Mouse (Mus musculus) embryonic facial prominence, embryonic 11.5 days (tissue): ENCODE data around the gene Sla2. TPM values are rescaled to one million over a fixed set of nuclear protein-coding genes. Genes with fewer than 3 reads are reported as not detected.

ENCODE experiments used
- ATAC-seq: fragments of 200-750 bp; cut with Nextera tagmentation; replicated peaks from 2 replicates; pipeline ENCODE4 v1.8.0; 2017; ENCODE audit warnings: low read depth; ENCODE audit not compliant: insufficient number of reproducible peaks, low FRiP score, low TSS enrichment
- DNase-seq: peaks from one replicate; pipeline ENCODE4 v3.0.0-alpha.2; 2015; ENCODE audit warnings: low spot score
- H3K27ac ChIP-seq: fragments of 300-500 bp; sonication (generic); replicated peaks from 2 replicates; pipeline ENCODE4 v1.5.1; 2014; ENCODE audit warnings: mild to moderate bottlenecking, low read depth, low read length, control low read depth
- H3K27me3 ChIP-seq: fragments of 300-500 bp; sonication (generic); 2 replicates; pipeline ENCODE4 v1.6.1; 2014; ENCODE audit warnings: mild to moderate bottlenecking, low read length, moderate library complexity, mixed read lengths; ENCODE audit not compliant: control insufficient read depth, insufficient read depth
- H3K36me3 ChIP-seq: fragments of 300-500 bp; sonication (generic); replicated peaks from 2 replicates; pipeline ENCODE4 v1.6.1; 2014; ENCODE audit warnings: low read depth, mild to moderate bottlenecking, low read length, moderate library complexity, mixed read lengths; ENCODE audit not compliant: control insufficient read depth, insufficient read depth
- H3K4me1 ChIP-seq: fragments of 300-500 bp; sonication (generic); 2 replicates; pipeline ENCODE4 v1.6.1; 2014; ENCODE audit warnings: low read length, mixed read lengths; ENCODE audit not compliant: control insufficient read depth, insufficient read depth
- H3K4me2 ChIP-seq: fragments of 300-500 bp; sonication (generic); 2 replicates; pipeline ENCODE4 v1.6.1; 2014; ENCODE audit warnings: low read depth, mild to moderate bottlenecking, control low read depth, low read length, moderate library complexity
- H3K4me3 ChIP-seq: fragments of 300-500 bp; sonication (generic); 2 replicates; pipeline ENCODE4 v1.5.1; 2014; ENCODE audit warnings: low read depth, low read length, control low read depth
- H3K9ac ChIP-seq: fragments of 300-500 bp; sonication (generic); replicated peaks from 2 replicates; pipeline ENCODE4 v1.6.1; 2014; ENCODE audit warnings: mild to moderate bottlenecking, control low read depth, low read length
- H3K9me3 ChIP-seq: fragments of 300-500 bp; sonication (generic); replicated peaks from 2 replicates; pipeline ENCODE4 v1.6.1; 2016; ENCODE audit warnings: mild to moderate bottlenecking, low read length, inconsistent platforms, mixed read lengths; ENCODE audit not compliant: control insufficient read depth
- WGBS: fragments of 180-500 bp; shearing (Covaris S2); extraction: QIAGEN DNeasy Blood & Tissue Kit; methylation state at CpG from one replicate; pipeline ENCODE4 v1.1.7; 2014; 5-methylcytosine and 5-hydroxymethylcytosine counted together
- polyA plus RNA-seq: library from polyadenylated mRNA; unstranded; fragments of >200 nt; fragmentation: Nextera tagmentation; extraction: Ambion mirVana; gene quantifications from 2 replicates; pipeline ENCODE4 v1.2.1, GENCODE M21; 2014

Gene Sla2
- polyA plus RNA-seq, 1 experiment from 2014 or later: 0.48 TPM

GRCm38 (mm10) chr2:156874047-156874759 lies 12.8 kb downstream of the Sla2 start:
- DNase-seq: no peak
- H3K9ac ChIP-seq: no peak overlapping the region
- H3K4me3 ChIP-seq: no peak overlapping the region
- peaks cover 5% of the 10 kb centered on the region; the same call in 1 of the 2 replicates for H3K36me3 ChIP-seq
- H3K27ac ChIP-seq: no peak overlapping the region
- 87% methylated on average over 8 of the region's 8 CpGs for WGBS
- H3K9me3 ChIP-seq: no peaks in the 10 kb centered on the region
- no peak for ATAC-seq
- no peaks in the 10 kb centered on the region for H3K4me1 ChIP-seq
- H3K4me2 ChIP-seq: no peak overlapping the region
- H3K27me3 ChIP-seq: no peaks in the 10 kb centered on the region

- H3K9ac ChIP-seq: no peak overlapping the region
- H3K4me3 ChIP-seq: no peak overlapping the region
- H3K9me3 ChIP-seq: no peaks in the 10 kb centered on the region
- DNase-seq (peak; percentile 82), ATAC-seq (no peak)
- H3K36me3 ChIP-seq: peaks cover 5% of the 10 kb centered on the region
- H3K4me1 ChIP-seq: no peaks in the 10 kb centered on the region
- no peak overlapping the region for H3K4me2 ChIP-seq
- H3K27me3 ChIP-seq: no peaks in the 10 kb centered on the region
- WGBS: 28% methylated on average over 5 of the region's 5 CpGs
- H3K27ac ChIP-seq: no peak overlapping the region
Observed at GRCm38 (mm10) chr2:156873629-156874028, 13.4 kb downstream of the Sla2 start.

- H3K9ac ChIP-seq: no peak overlapping the region
- no peak overlapping the region for H3K4me2 ChIP-seq
- WGBS: 79% methylated on average over 6 of the region's 6 CpGs
- DNase-seq: no peak
- H3K36me3 ChIP-seq: peaks cover 5% of the 10 kb centered on the region
- no peaks in the 10 kb centered on the region for H3K4me1 ChIP-seq
- H3K9me3 ChIP-seq: no peaks in the 10 kb centered on the region
- no peak overlapping the region for H3K4me3 ChIP-seq
- no peak overlapping the region for H3K27ac ChIP-seq
- no peak for ATAC-seq
- H3K27me3 ChIP-seq: no peaks in the 10 kb centered on the region
Observed at GRCm38 (mm10) chr2:156870519-156870918, 16.5 kb downstream of the Sla2 start.

GRCm38 (mm10) chr2:156869554-156869953 lies 17.4 kb downstream of the Sla2 start:
- H3K9me3 ChIP-seq: no peaks in the 10 kb centered on the region
- no peaks in the 10 kb centered on the region for H3K27me3 ChIP-seq
- H3K4me3 ChIP-seq: no peak overlapping the region
- H3K9ac ChIP-seq: no peak overlapping the region
- no peak overlapping the region for H3K27ac ChIP-seq
- 94% methylated on average over 7 of the region's 7 CpGs for WGBS
- ATAC-seq (no peak), DNase-seq (no peak)
- no peak overlapping the region for H3K4me2 ChIP-seq
- peaks cover 5% of the 10 kb centered on the region for H3K36me3 ChIP-seq
- no peaks in the 10 kb centered on the region for H3K4me1 ChIP-seq

- 92% methylated on average over 8 of the region's 8 CpGs for WGBS
- no peak overlapping the region for H3K27ac ChIP-seq
- DNase-seq (no peak), ATAC-seq (no peak)
- no peak overlapping the region for H3K4me2 ChIP-seq
- H3K4me3 ChIP-seq: no peak overlapping the region
- peaks cover 3% of the 10 kb centered on the region for H3K36me3 ChIP-seq
- H3K9me3 ChIP-seq: no peaks in the 10 kb centered on the region
- no peaks in the 10 kb centered on the region for H3K27me3 ChIP-seq
- H3K4me1 ChIP-seq: no peaks in the 10 kb centered on the region
- no peak overlapping the region for H3K9ac ChIP-seq
Observed at GRCm38 (mm10) chr2:156868994-156869393, 18.0 kb downstream of the Sla2 start.

- Histone ChIP-seq H3K27ac (no peak overlapping the region), H3K4me1 (no peaks in the 10 kb centered on the region), H3K4me2 (no peak overlapping the region), H3K36me3 (no peaks in the 10 kb centered on the region; the same call in 1 of the 2 replicates), H3K9ac (no peak overlapping the region), H3K4me3 (no peak overlapping the region), H3K9me3 (no peaks in the 10 kb centered on the region), H3K27me3 (no peaks in the 10 kb centered on the region)
- no peak for DNase-seq
- 88% methylated on average over 3 of the region's 3 CpGs for WGBS
- no peak for ATAC-seq
Observed at GRCm38 (mm10) chr2:156864481-156864880, 22.5 kb downstream of the Sla2 start.

- H3K4me1 ChIP-seq: no peaks in the 10 kb centered on the region
- no peaks in the 10 kb centered on the region for H3K9me3 ChIP-seq
- H3K9ac ChIP-seq: peak overlapping the region; percentile 90
- H3K27ac ChIP-seq: peak overlapping the region; percentile 60
- WGBS: 3% methylated on average over 28 of the region's 28 CpGs
- H3K4me2 ChIP-seq: peak overlapping the region; percentile 86
- DNase-seq: no peak
- no peak; the same call in 1 of the 2 replicates for ATAC-seq
- peak overlapping the region; percentile 92 for H3K4me3 ChIP-seq
- H3K36me3 ChIP-seq: no peaks in the 10 kb centered on the region
- no peaks in the 10 kb centered on the region for H3K27me3 ChIP-seq
Observed at GRCm38 (mm10) chr2:156863487-156864160, 23.4 kb downstream of the Sla2 start.
